Mouse (Mus musculus): ENCODE results near the gene Efcc1.

- TF ChIP-seq POLR2A (IDR thresholded peaks at IDR 0.05; ENCODE audit: low read depth, low read length) (no peak), CTCF (conservative IDR thresholded peaks at IDR 0.05; ENCODE audit: insufficient read depth, insufficient read length, low read depth, low read length) (no peak)
These were observed 71.8 kb downstream of the Efcc1 start for GRCm38 (mm10) chr6:87802462-87802861.

Data from kidney, adult 2 months (tissue).